Mouse (Mus musculus) monocyte, adult 2 months (primary cell): ENCODE measurements around the gene Kif2c.

Source experiments
- DNase-seq, 2 experiments: peaks; one replicate each; pipeline ENCODE4 v3.0.0; 2022; ENCODE audit warnings: low spot score in 2 of 2, low read depth in 1 of 2

Gene Kif2c

DNA sequence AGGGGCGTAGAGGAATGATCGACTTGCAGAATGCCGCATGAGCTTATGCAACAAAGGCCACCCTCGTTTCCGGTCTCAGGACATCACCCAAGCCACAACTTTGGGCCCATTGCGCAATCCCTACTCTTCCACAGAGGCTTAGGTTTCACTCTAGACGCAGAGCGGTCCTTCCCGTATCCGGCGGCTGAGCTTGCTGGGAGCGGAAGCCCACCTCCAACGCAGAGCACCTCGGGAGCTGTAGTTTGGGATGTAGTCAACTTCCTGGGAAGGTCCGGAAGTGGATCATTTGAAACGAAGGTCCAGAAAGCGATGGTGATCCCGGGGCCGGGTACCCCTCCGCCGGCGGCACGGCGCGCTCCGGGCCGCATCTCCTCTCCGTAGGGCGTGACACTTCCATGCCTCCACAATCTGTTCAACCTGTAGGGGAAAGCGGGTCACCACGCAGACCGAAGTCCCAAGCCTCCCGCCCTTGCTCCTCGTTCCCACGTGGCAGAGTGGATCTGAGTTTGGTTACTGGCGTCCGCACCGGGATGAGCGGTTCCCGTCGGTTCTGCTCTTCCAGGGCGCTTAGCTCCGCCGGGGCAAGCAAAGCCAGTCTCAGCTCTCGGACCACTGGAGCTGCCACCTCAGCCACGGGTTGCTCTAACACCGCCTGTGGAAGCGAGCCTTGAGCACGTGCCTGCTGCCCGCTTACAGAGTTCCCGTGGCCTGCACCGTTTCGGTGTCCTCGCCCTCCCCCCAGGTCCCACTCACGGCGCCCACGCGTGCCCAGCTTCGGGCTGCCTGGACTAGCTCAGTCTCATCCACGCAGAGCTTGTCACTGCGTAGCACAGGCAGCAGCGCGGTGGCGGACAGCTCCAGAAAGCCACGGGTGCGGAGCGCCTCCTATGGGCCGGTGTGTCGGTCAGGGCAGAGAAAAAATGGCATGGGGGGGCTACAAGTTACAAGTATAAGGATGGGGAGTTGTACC is 61.7 kb downstream of the Kif2c start:
- DNase-seq = peak; percentile 94 to 98

DNA sequence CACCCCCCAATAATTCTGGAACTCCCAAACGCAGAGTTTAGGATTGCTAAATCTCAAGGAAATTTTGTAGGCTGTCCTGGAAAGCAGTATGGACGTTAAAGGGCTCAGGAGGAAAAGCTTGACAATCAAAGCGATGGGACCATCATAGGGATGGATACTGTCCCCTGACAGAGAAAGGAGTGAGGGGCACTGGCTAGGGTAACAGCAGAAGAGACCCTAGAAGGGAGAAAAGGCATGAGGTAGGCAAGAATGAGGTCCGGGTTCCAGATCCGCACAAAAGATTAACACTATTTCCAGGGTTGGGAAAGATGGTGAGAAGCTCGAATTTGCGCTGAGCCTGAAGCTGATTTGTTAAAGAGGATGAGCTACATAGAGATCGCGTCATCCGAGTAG is 62.4 kb downstream of the Kif2c start:
- DNase-seq = no peak

DNA sequence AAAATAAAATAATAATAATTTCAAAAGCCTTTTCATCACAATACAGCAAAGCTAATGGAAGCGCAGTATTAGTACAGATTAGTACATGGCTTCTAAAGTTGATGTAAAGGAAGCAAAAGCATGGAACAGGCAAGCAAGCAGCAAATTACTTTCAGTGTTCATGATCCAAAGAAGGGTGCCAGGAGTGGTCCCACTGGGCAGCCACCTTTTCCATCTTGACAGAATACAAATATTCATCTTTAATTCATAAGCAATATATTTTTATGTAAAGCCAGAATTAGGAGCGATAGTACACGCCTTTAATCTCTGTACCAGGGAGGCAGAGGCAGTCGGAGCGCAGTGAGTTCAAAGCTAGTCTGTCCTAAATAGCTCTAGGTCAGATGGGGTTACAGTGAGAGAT is 62.8 kb downstream of the Kif2c start:
- no peak for DNase-seq

DNA sequence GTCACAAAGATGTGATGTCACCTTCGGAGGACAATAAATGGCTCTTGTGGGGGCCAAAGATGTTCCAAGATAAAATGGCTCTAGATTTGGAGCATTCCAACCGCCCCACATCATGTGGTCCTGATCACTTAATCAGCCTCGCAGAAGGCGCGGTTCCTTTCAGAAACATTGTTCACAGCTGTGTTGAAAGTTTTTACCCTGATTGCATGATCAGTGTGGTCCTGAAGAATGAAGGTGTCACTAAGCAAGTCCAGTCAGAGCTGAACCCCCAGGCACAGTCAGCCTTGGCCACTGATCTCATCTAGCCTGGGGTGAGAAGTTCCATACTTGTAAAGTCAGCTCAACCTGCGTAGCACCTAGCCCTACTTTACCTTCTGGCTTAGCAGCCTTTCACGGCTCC is 64.5 kb downstream of the Kif2c start:
- DNase-seq = no peak

DNA sequence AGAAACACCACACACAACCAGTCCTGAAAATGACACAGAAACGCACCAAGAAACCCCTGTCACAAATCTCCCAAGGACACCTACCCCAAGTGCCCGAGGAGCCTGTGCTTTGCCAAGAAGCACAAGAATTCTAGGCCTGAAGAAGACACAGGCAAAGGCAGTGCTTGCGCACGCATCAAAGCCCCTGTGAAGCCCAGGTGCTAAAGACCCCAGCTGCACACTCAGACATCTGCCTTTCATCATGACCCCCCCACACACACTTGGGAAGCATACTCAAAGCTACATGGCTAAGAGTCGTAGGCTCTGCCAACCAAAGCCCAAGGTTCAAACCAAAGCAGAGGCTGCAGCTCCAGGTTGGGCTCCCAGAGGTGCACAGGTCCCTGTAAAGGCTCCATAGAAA is 66.8 kb downstream of the Kif2c start:
- DNase-seq = no peak

DNA sequence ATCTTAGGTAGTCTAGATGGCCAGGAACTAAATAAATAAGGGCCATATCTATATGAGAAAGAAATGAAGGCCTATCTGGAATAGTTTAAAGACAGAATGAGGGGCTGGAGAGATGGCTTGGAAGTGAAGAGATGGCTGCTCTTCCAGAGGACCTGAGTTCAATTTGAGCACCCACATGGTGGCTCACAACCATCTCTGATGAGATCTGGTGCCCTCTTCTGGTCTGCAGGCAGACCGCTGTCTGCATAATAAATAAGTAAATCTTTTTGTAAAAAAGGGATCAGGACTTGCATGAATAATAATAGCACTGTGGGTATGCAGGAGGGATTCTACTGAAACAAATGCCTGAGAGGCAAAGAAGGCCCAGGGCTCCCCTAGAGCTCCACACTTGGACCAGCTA is 69.2 kb downstream of the Kif2c start:
- DNase-seq = no peak

DNA sequence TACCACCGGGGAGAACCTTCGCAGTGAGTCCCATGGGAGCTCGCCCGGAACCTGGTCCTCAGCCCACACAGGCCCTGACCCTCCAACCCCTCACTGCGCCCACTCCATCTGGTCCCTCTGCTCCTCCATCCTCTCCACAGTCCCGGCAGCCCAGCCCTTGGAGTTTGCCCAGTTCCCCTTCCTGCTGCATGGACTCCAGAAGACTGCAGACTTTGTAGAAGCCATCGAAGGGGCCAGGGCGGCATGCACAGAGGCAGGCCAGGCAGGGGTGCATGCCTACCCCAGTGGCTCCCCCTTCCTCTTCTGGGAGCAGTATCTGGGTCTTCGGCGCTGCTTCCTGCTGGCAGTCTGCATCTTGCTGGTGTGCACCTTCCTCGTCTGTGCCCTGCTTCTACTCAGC is 71.5 kb downstream of the Kif2c start:
- no peak for DNase-seq

DNA sequence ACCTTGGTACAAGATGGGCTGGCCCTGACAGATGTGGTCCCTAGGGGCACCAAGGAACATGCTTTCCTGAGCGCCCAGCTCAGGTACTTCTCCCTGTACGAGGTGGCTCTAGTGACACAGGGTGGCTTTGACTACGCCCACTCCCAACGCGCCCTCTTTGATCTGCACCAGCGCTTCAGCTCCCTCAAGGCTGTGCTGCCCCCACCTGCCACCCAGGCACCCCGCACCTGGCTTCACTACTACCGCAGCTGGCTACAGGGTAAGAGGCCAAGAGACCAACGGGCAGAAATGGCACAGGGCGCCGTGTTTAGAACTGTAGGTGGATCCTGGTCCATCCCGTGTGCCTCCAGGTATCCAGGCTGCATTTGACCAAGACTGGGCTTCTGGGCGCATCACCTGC is 72.2 kb downstream of the Kif2c start:
- DNase-seq = no peak
